Mouse (Mus musculus) left cerebral cortex, postnatal 10 days (tissue): ENCODE results near the gene Tnnt3. TPM values are rescaled to one million over a fixed set of nuclear protein-coding genes. Genes with fewer than 3 reads are reported as not detected.

Experiments used
- DNase-seq, 2 experiments: peaks; one replicate each; pipeline ENCODE4 v3.0.0; 2021 to 2022; ENCODE audit warnings: low spot score in 2 of 2, mixed read lengths in 1 of 2; ENCODE audit errors: extremely low spot score in 1 of 2
- intact Hi-C: fragments of 180-260 bp; cut with DNase I; formaldehyde crosslinking; loops from one replicate; pipeline ENCODE4 v1.15.1; 2025
- total RNA-seq, 2 experiments: library from RNA; stranded (reverse); gene quantifications; 2 replicates each; pipeline ENCODE4 v1.2.3; 2021

Tnnt3 gene
- total RNA-seq, 2 experiments from 2014 or later, result not detected

DNA sequence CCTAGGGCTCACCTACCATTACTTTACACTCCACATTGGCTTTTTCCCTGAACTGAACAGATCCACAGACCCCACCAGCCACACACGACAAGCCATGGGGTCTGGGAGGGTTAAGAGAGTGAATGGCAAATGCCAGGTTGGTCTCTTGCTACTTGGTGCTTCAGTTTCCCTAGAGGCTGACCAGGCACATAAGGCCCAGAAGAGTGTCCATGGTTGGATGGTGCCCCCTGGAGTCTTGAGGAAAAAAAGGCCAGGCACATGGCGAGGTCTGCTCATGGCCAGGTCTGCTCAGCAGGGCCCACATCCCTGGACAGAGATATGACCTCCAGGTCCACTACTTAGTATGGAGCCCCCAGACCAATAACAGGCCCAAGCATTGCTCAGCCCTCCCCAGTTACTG lies 861 bp upstream of the Tnnt3 start:
- intact Hi-C loops, result loop anchor here (5.0 kb wide), 1 partner anchor 55 kb away; the partner anchor contains the start of gene Tnni2
- DNase-seq, result no peak

DNA sequence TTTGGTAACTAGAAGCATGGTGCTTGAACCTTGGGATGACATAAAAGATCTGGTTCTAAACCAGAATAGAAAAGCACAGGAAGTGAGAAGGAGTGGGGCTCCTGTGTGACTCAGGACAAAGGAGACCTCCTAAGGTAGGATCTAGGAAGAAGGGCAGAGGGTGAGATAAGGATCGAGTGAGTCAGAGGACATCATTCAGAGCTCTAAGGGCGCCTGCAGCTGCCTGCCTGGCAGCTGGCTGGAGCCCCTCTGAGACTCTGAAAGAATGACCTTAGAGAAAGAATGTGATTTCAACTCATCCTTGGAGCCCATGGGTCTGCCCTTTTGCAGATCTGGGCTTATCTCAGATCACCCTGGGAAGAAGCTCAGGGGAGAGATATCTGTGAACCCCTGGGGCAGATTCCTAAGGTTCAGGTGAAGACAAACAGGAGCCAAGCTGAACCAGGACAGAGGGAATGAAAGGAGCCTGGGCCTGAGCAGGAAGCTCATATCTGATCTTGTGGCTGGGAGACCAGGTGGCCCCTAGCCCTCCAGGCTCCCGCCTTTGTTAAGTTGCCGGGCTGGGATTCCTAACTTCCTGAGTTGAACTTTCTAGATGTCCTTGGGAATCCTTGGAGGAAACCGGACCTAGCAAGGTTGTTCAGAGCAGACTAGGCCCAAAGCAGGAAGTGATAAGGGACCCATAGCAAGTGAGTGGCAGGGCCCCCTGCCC lies 530 bp downstream of the Tnnt3 start:
- intact Hi-C loops, result loop anchor here (5.0 kb wide), 1 partner anchor 57 kb away; the partner anchor contains the start of gene Tnni2

DNA sequence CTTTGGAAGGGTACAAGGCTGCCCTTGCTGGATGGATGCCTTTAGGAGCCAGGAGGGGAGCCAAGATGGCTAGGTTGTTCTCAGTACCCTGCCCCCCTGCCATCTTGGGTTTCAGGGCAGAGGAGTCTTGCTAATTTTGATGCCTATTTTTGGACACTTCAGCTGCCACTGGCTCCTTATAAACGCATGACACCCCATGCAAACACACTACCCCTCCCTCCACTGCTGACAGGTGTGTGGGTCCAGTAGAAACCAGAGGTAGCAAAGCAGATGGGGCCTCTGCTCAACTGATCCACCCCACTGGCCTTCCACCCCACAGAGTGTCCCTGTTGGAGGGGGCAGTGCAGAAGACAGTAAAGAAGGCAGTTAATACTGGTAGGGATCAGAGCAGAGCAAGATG lies 1.4 kb downstream of the Tnnt3 start:
- intact Hi-C loops, result no loop called here
- DNase-seq, result no peak

More for the DNA sequence above, 530 bp downstream of the Tnnt3 start:
- no peak for DNase-seq

DNA sequence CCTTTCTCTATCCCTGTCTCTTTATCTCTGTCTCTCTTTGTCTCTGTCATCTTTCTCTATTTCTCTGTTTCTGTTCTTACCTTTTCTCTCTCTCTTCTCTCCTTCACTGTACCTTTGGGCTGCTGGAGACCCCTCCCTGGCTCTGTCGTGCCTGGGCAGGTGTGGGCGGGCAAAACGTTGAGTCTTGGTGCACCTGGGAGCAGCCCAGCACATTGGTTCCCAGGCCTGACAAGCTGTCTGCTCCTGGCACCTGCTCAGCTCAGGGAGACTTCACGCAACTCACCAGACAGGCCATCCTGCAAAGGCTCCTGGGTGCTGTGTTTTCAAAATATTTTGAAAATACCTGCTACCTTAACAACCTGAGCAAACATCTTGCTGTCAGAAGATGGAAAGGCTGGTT lies 4.6 kb downstream of the Tnnt3 start:
- DNase-seq, result no peak
- intact Hi-C loops, result no loop called here

DNA sequence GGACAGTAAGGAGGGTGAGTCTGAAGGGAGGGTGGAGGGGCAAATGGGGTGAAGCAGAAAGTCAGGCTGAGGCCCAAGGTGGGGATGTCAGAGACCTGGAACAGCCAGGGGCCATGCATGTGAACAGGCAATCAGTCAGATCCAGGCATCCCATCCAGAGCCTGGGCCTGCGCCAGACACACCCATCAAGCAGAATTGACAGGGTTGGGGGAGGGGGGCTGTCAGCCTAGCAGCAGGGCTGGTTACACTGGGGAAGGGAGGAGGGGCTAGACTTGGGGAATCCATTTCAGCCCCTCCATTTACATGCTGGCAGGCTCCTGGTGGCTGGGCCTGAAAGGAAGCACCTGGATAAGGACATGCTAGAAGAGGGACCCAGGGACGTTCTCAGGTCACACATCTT lies 7.3 kb downstream of the Tnnt3 start:
- intact Hi-C loops, result no loop called here
- peak in 1 of 2 experiments; percentile 37 for DNase-seq

DNA sequence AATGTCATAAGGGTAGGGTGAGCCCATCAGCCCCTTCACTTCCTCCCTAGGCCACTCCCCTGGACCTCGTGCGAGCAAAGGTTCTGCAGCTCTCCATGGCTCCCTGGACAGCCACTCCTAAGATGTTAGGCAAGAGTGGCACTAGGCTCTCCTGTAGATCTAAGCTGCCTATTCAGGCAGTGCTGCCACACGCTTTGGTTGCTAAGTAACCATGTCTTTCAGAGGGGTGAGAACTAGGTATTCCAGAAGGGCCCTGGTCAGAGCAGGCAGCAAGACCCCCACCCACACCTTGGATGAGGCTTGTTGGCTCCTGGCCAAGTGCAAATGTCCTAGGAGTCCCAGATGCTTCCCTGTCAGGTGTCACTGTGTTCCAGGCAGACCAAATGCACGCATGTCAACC lies 7.9 kb downstream of the Tnnt3 start:
- DNase-seq, result no peak
- intact Hi-C loops, result no loop called here

DNA sequence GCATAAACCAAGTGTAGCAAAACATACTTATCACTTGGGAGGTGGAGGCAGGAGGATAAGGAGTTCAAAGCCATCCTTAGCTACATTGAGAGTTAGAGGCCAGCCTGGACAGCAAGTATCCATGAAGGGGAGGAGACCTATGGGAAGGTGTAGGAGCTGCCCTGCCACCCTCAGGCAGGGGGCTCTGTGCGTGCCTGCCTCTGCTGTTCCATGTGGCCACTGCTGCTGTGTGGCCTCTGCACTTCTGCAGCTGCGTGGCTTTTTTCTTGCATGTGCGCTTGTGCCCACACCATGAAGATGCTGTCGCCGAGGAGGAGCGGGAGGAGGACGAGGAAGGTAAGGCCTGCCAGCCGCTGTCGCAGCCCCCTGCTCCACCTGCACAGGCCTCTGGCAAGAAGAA lies 8.8 kb downstream of the Tnnt3 start:
- intact Hi-C loops, result no loop called here
- DNase-seq, result no peak

DNA sequence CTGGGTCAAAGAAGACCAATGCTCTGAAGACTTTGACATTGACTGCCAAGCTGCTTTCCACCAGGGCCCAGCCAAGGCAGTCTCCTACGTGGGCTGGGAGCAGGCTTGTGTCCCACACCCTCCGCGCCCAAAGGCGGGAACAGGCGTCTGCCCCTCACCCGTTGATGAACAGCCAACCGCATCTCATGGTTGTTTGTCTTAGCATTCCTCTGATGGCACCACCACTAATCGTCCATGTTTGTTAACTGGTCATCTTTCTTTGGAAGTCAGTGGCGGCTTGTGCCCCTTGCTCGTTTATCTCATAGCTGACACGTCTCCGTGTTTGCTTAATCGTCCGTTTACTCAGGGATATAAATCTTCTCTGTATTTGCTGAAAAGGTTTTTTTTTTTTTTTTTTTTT lies 10.9 kb downstream of the Tnnt3 start:
- intact Hi-C loops, result no loop called here
- no peak for DNase-seq

DNA sequence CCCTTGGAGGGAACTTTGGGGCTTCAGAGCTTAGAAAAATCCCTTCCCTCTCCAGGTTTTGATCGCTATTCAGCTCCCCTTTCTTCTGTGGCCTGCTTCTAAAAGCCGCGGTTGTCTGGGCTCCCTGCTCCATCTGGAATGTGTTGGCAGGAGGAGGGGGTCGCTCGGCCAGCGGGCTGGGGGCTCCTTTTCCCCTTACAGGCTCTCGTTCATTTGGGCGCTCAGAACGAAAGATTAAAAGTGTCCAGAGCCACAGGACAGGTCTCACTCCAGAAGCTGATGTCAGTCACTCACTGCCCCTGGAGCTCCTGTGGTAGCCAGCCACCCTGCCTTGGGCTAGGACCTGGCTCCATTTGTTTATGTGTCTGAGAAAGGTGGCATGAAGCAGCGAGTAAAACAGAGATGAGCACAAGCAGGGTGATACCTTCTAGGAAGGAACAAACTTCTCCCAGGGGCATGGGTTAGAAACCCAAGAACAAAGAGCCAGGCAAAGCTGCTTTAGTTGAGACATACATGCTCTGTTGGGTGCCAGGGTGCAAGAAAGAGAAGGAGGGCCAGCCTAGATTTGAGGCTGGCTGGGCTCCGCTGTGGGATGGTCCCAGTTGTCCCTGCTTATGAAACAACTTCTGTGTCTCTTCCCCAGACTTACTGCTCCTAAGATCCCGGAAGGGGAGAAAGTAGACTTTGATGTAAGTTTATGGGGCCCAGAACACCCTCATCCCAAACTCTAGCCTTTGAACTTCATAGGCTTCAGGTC lies 11.6 kb downstream of the Tnnt3 start:
- peak in 1 of 2 experiments; percentile 41 for DNase-seq
- intact Hi-C loops, result no loop called here

DNA sequence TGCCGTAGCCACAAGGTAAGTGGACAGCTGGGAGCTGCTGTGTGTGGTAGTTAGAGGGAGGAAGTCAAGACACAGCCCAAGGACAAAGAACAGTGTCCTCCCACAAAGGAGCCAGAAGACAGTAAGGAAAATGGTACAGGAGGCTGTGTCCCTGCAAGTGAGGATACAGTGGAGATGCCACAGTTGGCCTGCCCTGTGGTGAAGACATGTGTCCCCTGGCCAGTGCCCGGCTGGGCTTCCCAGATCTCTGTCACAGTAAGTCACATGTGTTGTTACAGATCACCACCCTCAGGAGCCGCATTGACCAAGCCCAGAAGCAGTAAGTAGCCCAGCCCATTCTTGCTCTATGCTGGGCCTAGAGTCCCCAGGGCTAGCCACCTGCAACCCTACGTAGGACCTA lies 15.4 kb downstream of the Tnnt3 start:
- intact Hi-C loops, result no loop called here
- DNase-seq, result no peak

DNA sequence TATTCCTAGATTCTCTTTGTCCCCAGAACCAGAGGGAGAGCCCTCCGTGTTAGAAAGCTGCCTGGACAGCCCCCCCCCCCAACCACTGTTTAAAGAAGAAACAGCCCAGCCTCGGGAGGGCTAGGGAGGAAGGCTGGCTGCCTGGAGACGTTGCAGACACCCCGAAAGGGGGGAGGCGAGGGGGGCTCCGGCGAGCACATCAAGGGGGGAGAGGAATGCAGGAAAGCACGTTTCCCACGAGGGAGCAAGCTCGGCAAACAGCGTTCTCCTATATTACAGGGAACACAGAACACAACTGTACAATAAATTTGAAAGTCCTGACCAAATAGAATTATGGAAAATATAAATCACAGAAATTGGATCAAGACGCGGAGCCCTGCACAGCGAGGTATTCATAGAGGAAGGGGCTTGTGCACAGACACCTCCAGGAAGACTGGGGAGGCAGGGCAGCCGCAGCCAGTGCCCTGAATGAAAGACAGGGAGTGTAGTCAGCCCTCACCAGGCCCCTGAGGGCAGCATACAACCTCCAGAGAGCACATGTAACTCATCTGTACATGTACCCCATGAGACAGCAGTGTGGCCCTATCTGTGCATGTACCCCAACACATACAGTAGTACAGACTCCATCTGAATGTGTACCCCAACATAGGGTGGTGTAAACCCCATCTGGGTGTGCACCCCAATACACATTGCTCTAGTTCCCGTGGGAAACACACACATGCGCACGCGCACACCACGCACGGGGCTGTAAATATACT lies 17.8 kb downstream of the Tnnt3 start:
- intact Hi-C loops, result no loop called here
- DNase-seq, result peak in 1 of 2 experiments; percentile 37

DNA sequence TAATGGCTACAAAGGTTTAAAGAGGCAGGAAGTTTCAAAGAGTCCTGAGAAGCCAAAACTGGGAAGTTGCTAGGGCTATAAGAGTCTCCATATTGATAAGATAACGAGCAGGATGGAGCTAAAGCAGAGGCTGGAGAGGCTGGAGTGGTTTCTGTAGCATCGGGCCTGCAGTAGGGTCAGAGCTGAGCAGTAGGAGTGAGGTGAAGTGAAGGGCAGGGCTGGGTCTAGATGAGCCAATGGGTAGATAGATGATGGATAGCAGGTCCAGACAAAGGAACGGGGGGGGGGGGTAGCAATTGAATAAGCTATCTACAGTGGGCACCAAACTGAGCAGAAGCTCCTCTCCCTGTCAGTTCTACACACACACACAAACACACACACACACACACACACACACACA lies 18.9 kb downstream of the Tnnt3 start:
- intact Hi-C loops, result no loop called here
- no peak for DNase-seq

DNA sequence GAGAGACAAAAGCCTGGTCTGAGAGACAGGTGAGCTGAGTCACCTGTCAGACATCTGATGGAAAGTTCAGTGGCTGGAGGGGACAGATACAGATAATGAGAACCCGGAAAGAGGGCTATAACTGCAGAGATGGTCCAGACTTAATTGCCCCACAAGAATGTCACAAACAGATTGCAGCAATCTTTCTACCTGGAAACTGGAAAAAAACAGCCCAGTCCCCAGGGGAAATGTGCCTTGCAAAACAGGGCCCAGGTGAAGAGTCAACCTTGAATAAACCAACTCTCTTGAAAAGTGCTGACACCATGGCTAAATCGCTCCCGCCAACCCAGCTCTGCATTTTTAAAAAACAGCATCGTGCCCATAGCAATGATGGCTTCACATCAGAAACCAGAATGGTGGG lies 21.7 kb downstream of the Tnnt3 start:
- DNase-seq, result no peak
- intact Hi-C loops, result no loop called here

DNA sequence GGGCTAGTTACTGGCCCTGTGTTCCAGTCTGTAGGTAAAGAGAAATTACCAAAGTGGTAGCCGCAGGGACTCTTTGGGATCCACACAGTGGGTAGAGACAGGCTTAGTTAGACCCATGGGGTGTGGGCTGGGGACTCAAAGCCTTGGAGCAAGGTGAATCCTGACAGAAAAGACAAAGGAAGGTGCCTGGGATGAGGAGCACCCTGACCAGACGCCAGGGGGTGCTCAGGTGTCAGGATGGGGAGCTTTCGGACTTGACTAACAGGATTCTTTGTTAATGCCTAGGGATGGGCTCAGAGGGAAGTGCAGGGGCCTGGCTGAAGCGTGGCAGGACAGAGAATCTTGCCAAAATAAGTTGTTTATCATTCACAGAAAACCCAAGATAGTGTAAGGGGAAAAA lies 23.7 kb downstream of the Tnnt3 start:
- intact Hi-C loops, result no loop called here

DNA sequence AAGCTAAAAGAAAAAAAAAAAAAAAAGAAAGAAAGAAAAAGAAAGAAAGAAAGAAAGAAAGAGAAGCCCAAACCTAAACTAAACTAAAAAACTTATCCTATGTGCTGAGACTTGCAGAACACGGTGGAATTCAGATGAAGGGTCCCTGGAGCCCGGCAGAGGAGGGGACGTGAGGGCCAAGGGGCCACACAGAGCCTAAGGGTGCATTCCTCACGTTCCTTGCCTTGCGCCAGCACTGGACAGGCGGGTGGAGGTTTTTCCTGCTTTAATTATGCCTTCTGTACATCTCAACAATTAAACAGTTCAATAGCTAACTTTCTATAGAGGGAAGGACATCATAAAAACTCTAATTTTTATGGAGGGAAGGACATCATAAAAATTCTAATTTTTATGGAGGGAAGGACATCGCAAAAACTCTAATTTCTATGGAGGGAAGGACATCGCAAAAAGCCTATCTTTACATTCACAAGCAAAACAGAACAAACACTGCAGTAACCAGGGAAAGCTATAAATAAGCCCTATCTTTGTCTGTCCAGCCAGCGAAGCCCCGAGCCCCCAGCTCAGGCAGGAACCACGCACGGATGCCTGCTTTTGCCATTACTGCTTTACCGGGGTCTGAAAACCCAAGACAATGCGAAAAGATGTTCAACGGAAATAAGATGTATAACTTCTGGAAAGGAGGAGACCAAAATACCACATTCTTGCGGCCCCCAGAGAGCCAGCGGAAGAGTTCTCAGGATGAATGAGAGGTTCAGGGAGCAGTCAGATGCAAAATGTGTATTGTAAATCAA lies 24.8 kb downstream of the Tnnt3 start:
- DNase-seq, result no peak
- intact Hi-C loops, result no loop called here

More for the DNA sequence above, 23.7 kb downstream of the Tnnt3 start:
- peak in 1 of 2 experiments; percentile 50 for DNase-seq

DNA sequence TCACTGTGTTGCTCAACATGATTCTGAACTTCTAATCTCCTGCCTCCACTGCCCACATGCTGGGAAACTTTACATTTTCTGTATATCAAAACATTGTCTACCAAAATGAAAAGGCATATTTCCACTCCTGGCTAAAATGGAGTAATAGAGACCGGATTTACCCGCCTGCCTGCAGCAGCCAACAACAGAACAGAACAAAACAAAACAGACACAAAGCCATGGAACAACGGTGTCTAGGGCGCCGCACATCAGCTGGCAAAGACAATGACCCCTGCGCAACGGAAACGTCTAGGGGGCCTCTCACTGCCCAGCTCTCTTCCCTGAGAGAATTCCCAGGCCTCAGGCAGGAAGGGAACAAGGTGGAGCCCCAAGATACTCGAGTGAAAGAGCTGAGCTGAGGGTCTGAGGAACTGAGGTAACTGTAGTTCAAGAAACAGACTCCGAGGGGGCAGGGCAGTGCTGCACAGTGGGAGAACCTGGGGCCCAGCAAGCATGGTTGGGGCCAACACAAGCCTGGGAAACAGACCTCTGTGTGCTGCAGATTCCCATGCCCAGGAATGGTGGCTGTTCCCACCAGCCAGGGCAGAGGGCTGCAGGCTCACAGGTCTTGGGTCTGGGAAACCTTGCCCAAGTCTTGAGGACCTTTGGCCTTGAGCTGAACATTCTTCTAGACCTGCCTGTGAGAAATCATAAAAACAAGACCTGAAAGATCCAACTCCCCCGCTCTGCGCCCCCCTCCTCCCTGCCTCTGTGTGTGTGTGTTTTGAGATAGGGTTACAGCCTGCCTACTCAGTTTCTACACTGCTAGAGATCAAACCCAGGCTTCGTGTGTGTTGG lies 26.9 kb downstream of the Tnnt3 start:
- intact Hi-C loops, result no loop called here
- DNase-seq, result no peak

DNA sequence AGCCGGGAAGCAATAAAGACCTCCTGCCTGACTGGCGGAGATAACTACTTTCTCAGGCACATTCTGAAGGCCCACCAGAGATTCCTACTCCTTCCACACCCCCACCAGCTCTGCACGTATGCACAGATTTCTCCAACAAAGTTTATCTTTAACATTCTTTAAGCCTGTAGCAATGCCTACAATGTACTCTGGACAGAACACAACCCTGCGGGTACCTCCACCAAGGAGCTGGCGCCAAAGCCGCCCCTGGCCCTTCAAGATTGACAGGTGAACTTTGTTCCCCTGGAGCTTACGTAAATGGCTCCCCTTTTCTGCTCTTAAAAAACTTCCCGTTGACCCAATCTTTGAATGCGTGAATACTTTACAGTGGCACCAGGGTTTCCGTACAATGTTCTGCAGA lies 30.7 kb downstream of the Tnnt3 start:
- intact Hi-C loops, result no loop called here

DNA sequence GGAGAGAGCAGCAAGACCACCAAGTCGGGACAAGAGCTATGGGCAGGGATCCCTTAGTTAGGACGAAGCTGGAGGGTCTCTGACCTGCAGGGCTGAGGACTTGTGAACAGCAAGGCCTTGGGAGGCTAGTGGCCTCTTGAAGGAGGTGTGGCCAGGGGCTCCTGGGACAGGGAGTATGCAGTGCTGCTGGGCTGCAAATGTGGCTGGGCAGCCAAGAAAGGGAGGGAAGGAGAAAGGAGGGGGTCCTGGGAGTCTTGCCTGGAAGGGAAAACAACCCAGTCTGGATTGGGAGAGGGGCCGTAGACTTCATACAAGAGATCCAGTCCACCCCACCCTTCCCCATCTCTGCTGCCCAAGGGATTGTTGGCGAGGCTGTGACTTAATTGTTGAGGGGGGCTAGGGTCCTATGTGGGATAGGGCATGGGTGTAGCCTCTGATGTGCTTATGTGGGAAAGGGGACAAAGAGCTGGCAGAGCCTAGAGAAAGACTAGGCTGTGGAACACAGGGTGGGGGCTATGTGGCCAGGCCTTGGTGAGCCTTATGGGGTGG lies 33.4 kb downstream of the Tnnt3 start:
- intact Hi-C loops, result no loop called here

More for the DNA sequence above, 30.7 kb downstream of the Tnnt3 start:
- DNase-seq, result no peak

More for the DNA sequence above, 33.4 kb downstream of the Tnnt3 start:
- no peak for DNase-seq
